Mouse (Mus musculus): ENCODE data around the gene Cap2. TPM values are rescaled to one million over a fixed set of nuclear protein-coding genes. Genes with fewer than 3 reads are reported as not detected.

The Cap2 gene
- polyA plus RNA-seq, 1 experiment from 2014 or later = 4.3 TPM

DNA sequence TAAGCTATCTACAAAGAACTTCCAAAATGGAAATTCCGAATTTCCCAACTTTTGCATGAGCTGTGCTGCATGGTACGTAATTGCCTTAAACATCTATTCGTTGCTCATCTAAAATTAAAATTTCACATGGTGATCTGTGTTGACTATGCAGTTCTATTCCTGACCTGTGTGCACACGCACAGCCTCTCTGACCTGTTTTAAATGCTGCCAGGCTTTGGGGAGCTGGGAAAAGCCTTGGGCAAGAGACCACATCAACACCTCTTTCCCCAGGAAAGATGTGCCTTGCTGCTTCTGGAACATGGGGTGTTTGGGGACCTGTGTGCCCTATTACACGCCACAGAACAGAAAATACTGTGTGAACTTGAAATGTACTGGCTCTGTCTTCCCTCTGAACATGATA is 25.7 kb downstream of the Cap2 start:
- no peak for ATAC-seq (ENCODE audit: low read depth)
- H3K4me1 ChIP-seq (replicated peaks) = no peaks in the 10 kb centered on the region
- no peaks in the 10 kb centered on the region for H3K9me3 ChIP-seq
- no peaks in the 10 kb centered on the region for H3K36me3 ChIP-seq
- no peak overlapping the region for H3K27ac ChIP-seq (replicated peaks)
- H3K9ac ChIP-seq = no peak overlapping the region
- no peaks in the 10 kb centered on the region for H3K27me3 ChIP-seq
- H3K4me3 ChIP-seq = no peak overlapping the region
- no peak overlapping the region for H3K4me2 ChIP-seq
- 92% methylated on average over 5 of the region's 5 CpGs for WGBS

- no peak overlapping the region for H3K27ac ChIP-seq (replicated peaks)
- ATAC-seq (ENCODE audit: low read depth) = no peak
- H3K9ac ChIP-seq = no peak overlapping the region
- no peaks in the 10 kb centered on the region for H3K9me3 ChIP-seq
- H3K36me3 ChIP-seq = no peaks in the 10 kb centered on the region
- WGBS = 81% methylated on average over 10 of the region's 10 CpGs
- no peak overlapping the region for H3K4me3 ChIP-seq
- H3K4me1 ChIP-seq (replicated peaks) = peaks cover 6% of the 10 kb centered on the region
- no peak overlapping the region for H3K4me2 ChIP-seq
- no peaks in the 10 kb centered on the region for H3K27me3 ChIP-seq
These were observed 27.4 kb downstream of the Cap2 start for GRCm38 (mm10) chr13:46529037-46529436.

- Histone ChIP-seq H3K9ac (no peak overlapping the region), H3K27me3 (no peaks in the 10 kb centered on the region), H3K9me3 (no peaks in the 10 kb centered on the region), H3K4me2 (no peak overlapping the region), H3K4me3 (no peak overlapping the region), H3K4me1 (replicated peaks) (peaks cover 17% of the 10 kb centered on the region), H3K27ac (replicated peaks) (no peak overlapping the region), H3K36me3 (no peaks in the 10 kb centered on the region)
- ATAC-seq (ENCODE audit: low read depth) = no peak
- 86% methylated on average over 8 of the region's 8 CpGs for WGBS
These were observed 28.9 kb downstream of the Cap2 start for GRCm38 (mm10) chr13:46530546-46530945.

DNA sequence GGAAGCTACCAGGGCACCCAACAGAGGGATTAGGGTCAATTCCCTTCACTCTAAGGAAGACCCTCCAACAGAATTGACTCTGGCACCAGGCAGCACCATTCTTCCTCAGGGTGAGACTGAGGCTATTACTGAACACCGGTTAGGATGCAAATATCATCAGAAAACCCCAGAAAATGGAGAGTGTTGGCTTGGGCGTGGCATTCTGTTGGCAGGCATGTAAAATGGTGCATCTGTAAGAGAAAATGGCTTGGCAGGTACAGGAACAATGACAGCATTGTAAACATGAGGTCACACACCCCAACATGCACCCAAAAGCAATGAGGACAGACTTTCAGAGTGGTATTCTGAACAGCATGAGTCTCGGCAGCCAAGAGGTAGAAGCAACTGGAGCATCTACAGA is 30.0 kb downstream of the Cap2 start:
- no peak for ATAC-seq (ENCODE audit: low read depth)
- WGBS = 94% methylated on average over 3 of the region's 3 CpGs
- Histone ChIP-seq H3K27ac (replicated peaks) (no peak overlapping the region), H3K4me1 (replicated peaks) (peaks cover 17% of the 10 kb centered on the region), H3K9ac (no peak overlapping the region), H3K36me3 (no peaks in the 10 kb centered on the region), H3K4me3 (no peak overlapping the region), H3K27me3 (no peaks in the 10 kb centered on the region), H3K9me3 (no peaks in the 10 kb centered on the region), H3K4me2 (no peak overlapping the region)

DNA sequence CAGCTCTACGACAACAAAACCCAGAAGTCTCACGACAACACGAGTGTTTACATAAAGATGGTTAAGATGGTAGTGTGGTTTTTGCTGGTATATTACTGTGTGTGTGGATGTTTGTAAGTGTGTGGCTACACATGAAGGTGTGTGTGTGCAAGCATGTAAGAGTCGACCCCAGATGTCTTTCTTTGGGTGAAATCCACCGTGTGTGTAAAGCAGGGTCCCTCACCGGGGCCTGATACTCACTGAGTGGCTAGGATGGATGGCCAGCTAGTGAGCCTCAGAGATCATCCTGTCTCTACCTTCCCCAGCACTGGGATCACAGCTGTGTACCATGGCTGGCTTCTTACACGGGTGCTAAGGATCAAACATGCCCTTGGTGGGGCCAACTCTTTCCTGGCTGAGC is 30.6 kb downstream of the Cap2 start:
- 94% methylated on average over 7 of the region's 7 CpGs for WGBS
- H3K36me3 ChIP-seq = no peaks in the 10 kb centered on the region
- no peaks in the 10 kb centered on the region for H3K27me3 ChIP-seq
- H3K4me1 ChIP-seq (replicated peaks) = peaks cover 17% of the 10 kb centered on the region
- no peak for ATAC-seq (ENCODE audit: low read depth)
- no peak overlapping the region for H3K4me2 ChIP-seq
- H3K4me3 ChIP-seq = no peak overlapping the region
- H3K9ac ChIP-seq = no peak overlapping the region
- no peaks in the 10 kb centered on the region for H3K9me3 ChIP-seq
- no peak overlapping the region for H3K27ac ChIP-seq (replicated peaks)

DNA sequence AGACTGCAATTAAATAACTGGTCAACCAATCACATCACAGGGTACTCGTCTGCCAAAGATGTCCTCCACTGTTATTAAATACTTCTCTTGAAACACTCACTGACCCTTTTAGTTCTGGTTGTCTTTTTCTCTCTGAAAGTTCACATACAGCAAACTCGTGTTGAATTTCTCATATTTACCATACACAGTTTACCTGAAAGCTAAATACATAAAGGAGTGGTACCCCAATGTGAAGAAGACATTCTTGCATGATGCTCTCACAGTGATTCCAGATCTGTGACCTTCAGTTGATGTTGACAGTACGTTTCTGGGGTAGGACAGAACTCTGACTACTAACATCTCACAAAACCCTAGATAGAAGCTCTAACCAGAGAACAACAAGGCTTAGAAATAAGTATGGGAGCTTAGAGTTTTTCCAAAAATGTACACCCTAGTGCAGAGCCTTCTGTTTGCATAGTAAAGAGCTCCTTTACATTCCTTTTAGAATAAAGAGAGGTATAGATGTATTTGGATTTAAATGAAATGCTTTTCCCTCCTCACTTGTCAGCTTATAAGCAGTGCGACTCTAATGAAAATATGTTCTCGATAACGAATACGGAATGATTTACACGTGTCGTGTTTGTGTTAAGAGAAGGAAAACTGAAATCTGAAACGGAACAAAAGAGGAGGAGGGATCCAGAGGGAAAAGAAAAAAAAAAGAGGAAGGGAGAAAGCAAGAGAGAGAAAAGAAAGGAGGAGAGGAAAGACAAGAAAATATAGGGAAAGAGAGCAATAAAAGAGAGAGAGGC is 31.9 kb downstream of the Cap2 start:
- WGBS = 39% methylated on average over 10 of the region's 10 CpGs
- H3K27me3 ChIP-seq = no peaks in the 10 kb centered on the region
- H3K27ac ChIP-seq (replicated peaks) = 0 out of 2 replicates have a peak overlapping the region, but pooled peaks have one; percentile 33
- no peaks in the 10 kb centered on the region for H3K9me3 ChIP-seq
- H3K9ac ChIP-seq = 0 out of 2 replicates have a peak overlapping the region, but pooled peaks have one; percentile 31
- H3K4me3 ChIP-seq = no peak overlapping the region
- no peak for ATAC-seq (ENCODE audit: low read depth)
- no peaks in the 10 kb centered on the region for H3K36me3 ChIP-seq
- H3K4me2 ChIP-seq = peak overlapping the region; percentile 32
- peaks cover 17% of the 10 kb centered on the region for H3K4me1 ChIP-seq (replicated peaks)

DNA sequence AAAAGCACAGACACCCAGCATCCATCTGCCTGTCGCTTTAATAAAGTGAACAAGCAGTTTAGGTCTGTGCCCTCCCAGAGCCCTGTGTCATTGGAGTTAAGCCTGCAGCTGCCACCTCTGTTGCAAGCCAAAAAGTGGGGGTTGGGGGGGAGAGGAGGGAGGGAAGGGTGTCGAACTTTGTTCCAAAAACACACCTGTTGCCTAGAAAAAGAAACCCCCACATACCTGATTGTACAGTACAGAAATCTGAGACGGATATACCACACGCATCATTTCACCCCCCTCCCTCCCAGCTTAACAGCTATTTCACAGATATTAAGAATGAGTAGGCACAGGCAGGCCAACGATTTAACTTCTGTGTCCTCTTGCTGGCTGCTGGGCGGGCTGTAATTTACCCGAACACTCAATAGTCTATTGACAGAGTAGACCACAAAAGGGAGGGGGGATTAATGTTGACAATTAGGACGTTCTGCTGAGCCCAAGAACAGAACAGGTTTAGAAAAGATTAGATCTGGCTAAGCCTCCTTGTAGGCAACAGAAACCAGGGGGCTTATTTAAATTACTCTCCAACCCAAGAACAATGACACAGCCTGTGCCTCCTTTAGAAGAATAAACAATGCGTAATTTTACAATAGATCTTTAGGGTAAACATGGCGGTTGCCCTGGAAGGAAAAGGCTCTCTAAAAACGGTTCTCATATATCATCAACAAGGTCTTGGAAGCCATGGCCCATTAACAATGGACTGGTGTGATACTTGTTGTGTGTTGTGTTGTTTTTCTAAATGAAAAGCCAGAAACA is 32.7 kb downstream of the Cap2 start:
- 0 out of 2 replicates have a peak overlapping the region, but pooled peaks have one; percentile 31 for H3K9ac ChIP-seq
- no peaks in the 10 kb centered on the region for H3K36me3 ChIP-seq
- peak; percentile 81 for ATAC-seq (ENCODE audit: low read depth)
- H3K27ac ChIP-seq (replicated peaks) = 0 out of 2 replicates have a peak overlapping the region, but pooled peaks have one; percentile 33
- H3K4me3 ChIP-seq = no peak overlapping the region
- 8% methylated on average over 11 of the region's 11 CpGs for WGBS
- H3K4me2 ChIP-seq = peak overlapping the region; percentile 32
- H3K4me1 ChIP-seq (replicated peaks) = peaks cover 17% of the 10 kb centered on the region
- no peaks in the 10 kb centered on the region for H3K9me3 ChIP-seq
- H3K27me3 ChIP-seq = no peaks in the 10 kb centered on the region

DNA sequence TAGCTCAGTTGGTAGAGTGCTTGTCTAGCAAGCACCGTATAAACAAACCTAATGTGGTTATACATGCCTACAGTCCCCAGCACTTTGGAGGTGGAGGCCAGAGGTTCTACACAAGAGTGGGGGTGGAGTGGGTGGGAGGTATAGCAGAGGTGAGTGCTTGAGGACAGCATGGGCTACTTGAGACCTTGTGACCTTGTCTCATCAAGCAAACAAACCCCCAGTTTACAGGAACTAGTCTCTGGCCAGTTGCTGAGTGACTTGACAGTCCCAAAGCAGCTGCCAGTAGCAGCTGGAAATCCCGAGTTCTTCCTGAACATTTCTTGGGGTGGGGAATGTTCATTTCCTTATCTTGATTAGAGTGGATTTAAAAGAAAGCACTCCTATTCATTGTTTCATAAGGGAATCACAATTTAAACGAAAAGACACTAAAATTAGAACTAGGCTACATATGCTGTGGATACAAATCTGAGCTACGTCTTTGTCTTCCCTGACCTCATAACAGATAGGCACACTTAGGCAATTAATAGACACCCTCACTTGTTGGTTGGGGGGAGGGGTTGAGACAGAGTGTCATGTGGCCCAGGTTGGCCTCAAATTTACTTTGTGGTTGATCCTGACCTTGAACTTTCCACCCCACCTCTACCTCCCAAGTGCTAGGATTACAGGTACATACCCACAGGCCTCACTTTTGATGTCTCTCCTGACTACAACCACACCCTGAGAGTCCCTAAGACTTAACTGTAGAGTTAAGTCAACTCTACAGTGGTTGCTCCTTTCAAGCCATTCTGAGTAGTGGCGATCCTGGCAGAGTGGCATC is 33.5 kb downstream of the Cap2 start:
- ATAC-seq (ENCODE audit: low read depth) = peak; percentile 36
- peaks cover 17% of the 10 kb centered on the region for H3K4me1 ChIP-seq (replicated peaks)

DNA sequence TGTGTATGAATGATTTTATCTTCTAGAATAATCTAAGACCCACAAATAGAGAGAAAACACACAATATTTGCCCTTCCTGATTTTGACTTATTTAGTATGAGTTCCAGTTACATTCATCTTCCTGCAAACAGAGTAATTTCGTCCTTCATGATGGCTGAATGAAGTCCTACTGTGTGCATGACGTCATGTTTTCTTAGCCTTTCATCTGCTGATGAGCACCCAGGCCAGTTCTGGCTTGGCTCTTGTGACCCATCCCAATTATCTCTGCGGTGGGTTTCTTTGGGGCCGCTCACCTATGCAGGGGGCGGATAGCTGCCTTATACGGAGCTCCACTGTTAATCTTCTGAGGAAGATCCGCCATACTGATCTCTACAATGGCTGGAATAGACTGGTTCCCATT is 37.6 kb downstream of the Cap2 start:
- Histone ChIP-seq H3K27ac (replicated peaks) (no peak overlapping the region), H3K9ac (no peak overlapping the region), H3K27me3 (no peaks in the 10 kb centered on the region), H3K4me2 (no peak overlapping the region), H3K9me3 (no peaks in the 10 kb centered on the region), H3K36me3 (no peaks in the 10 kb centered on the region), H3K4me1 (replicated peaks) (peaks cover 23% of the 10 kb centered on the region), H3K4me3 (no peak overlapping the region)
- whole genome bisulfite sequencing = 91% methylated on average over 7 of the region's 7 CpGs
- ATAC-seq (ENCODE audit: low read depth) = no peak

More for the DNA sequence above, 33.5 kb downstream of the Cap2 start:
- no peak overlapping the region for H3K27ac ChIP-seq (replicated peaks)
- no peaks in the 10 kb centered on the region for H3K9me3 ChIP-seq
- no peak overlapping the region for H3K4me3 ChIP-seq
- no peaks in the 10 kb centered on the region for H3K27me3 ChIP-seq
- no peak overlapping the region for H3K4me2 ChIP-seq
- 70% methylated on average over 5 of the region's 5 CpGs for WGBS
- no peaks in the 10 kb centered on the region for H3K36me3 ChIP-seq
- H3K9ac ChIP-seq = no peak overlapping the region

DNA sequence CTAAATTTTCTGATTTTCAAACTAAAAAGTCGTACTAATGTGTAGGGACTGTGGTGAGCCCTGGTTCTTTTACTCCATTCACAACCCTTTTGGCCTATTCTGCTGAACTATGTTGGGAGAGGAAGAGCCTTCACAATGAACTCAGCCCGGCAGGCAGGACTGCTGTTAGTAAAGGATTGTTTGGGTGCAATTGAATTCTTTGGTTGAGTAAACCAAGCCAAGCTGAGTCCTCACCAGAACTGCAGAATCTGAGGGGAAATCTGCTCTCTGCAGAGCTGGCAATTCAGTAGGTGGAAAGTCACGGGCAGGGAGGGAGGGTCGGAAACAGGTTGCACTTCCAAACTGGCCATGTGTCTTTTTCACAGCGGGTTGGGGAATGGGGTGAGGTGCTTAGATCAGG is 39.3 kb downstream of the Cap2 start:
- H3K27ac ChIP-seq (replicated peaks) = 0 out of 2 replicates have a peak overlapping the region, but pooled peaks have one; percentile 3
- H3K36me3 ChIP-seq = no peaks in the 10 kb centered on the region
- ATAC-seq (ENCODE audit: low read depth) = no peak
- no peak overlapping the region for H3K9ac ChIP-seq
- no peak overlapping the region for H3K4me2 ChIP-seq
- H3K9me3 ChIP-seq = no peaks in the 10 kb centered on the region
- H3K27me3 ChIP-seq = no peaks in the 10 kb centered on the region
- peaks cover 28% of the 10 kb centered on the region for H3K4me1 ChIP-seq (replicated peaks)
- no peak overlapping the region for H3K4me3 ChIP-seq
- 31% methylated on average over 5 of the region's 5 CpGs for WGBS

GRCm38 (mm10) chr13:46542782-46543181 is 41.1 kb downstream of the Cap2 start:
- H3K27ac ChIP-seq (replicated peaks) = peak overlapping the region; percentile 46
- H3K9me3 ChIP-seq = no peaks in the 10 kb centered on the region
- ATAC-seq (ENCODE audit: low read depth) = peak; percentile 54; the same call in 1 of the 2 replicates
- no peak overlapping the region for H3K4me2 ChIP-seq
- H3K9ac ChIP-seq = no peak overlapping the region
- H3K27me3 ChIP-seq = no peaks in the 10 kb centered on the region
- WGBS = 54% methylated on average over 7 of the region's 7 CpGs
- peaks cover 36% of the 10 kb centered on the region for H3K4me1 ChIP-seq (replicated peaks)
- no peaks in the 10 kb centered on the region for H3K36me3 ChIP-seq
- no peak overlapping the region for H3K4me3 ChIP-seq

- ATAC-seq (ENCODE audit: low read depth) = no peak
- no peaks in the 10 kb centered on the region for H3K9me3 ChIP-seq
- H3K4me1 ChIP-seq (replicated peaks) = peaks cover 47% of the 10 kb centered on the region
- no peaks in the 10 kb centered on the region for H3K36me3 ChIP-seq
- H3K9ac ChIP-seq = no peak overlapping the region
- 50% methylated on average over 6 of the region's 6 CpGs for WGBS
- no peaks in the 10 kb centered on the region for H3K27me3 ChIP-seq
- no peak overlapping the region for H3K4me3 ChIP-seq
- H3K4me2 ChIP-seq = no peak overlapping the region
- peak overlapping the region; percentile 49 for H3K27ac ChIP-seq (replicated peaks)
These were observed 43.0 kb downstream of the Cap2 start for GRCm38 (mm10) chr13:46544608-46545007.

All from neural tube, embryonic 13.5 days (tissue).